Mouse (Mus musculus) heart, postnatal 0 days (tissue): ENCODE measurements around the gene Ccdc85c. TPM values are rescaled to one million over a fixed set of nuclear protein-coding genes. Genes with fewer than 3 reads are reported as not detected.

Source experiments
- ATAC-seq: fragments of 200-750 bp; cut with Nextera tagmentation; 2 replicates; pipeline ENCODE4 v1.8.0; 2017; ENCODE audit warnings: low read depth, moderate number of reproducible peaks, moderate library complexity; ENCODE audit not compliant: insufficient read depth
- DNase-seq: peaks from one replicate; pipeline ENCODE4 v3.0.0-alpha.2; 2016; ENCODE audit warnings: low spot score
- H3K27ac ChIP-seq: fragments of 300-500 bp; sonication (generic); 2 replicates; pipeline ENCODE4 v1.5.1; 2014; ENCODE audit warnings: low read depth, mild to moderate bottlenecking
- H3K27me3 ChIP-seq: fragments of 300-500 bp; sonication (generic); 2 replicates; pipeline ENCODE4 v1.6.1; 2014; ENCODE audit warnings: low read length, mixed read lengths; ENCODE audit not compliant: control insufficient read depth, insufficient read depth
- H3K36me3 ChIP-seq: fragments of 300-500 bp; sonication (generic); replicated peaks from 2 replicates; pipeline ENCODE4 v1.6.1; 2014; ENCODE audit warnings: low read length, mixed read lengths; ENCODE audit not compliant: control insufficient read depth, insufficient read depth
- H3K4me1 ChIP-seq: fragments of 300-500 bp; sonication (generic); 2 replicates; pipeline ENCODE4 v1.6.1; 2014; ENCODE audit warnings: antibody characterized with exemption; ENCODE audit not compliant: control insufficient read depth, insufficient read depth
- H3K4me2 ChIP-seq: fragments of 300-500 bp; sonication (generic); 2 replicates; pipeline ENCODE4 v1.6.1; 2014; ENCODE audit warnings: low read depth, mild to moderate bottlenecking, low read length, moderate library complexity
- H3K4me3 ChIP-seq: fragments of 300-500 bp; sonication (generic); 2 replicates; pipeline ENCODE4 v1.5.1; 2014; ENCODE audit warnings: low read depth, low read length
- H3K9ac ChIP-seq: fragments of 300-500 bp; sonication (generic); replicated peaks from 2 replicates; pipeline ENCODE4 v1.6.1; 2014; ENCODE audit warnings: low read depth, low read length, mixed read lengths
- H3K9me3 ChIP-seq: fragments of 300-500 bp; sonication (generic); replicated peaks from 2 replicates; pipeline ENCODE4 v1.6.1; 2016; ENCODE audit warnings: low read length; ENCODE audit not compliant: control insufficient read depth
- CTCF ChIP-seq: IDR thresholded peaks from 2 replicates; pipeline ENCODE4 v1.5.1; 2016; ENCODE audit warnings: antibody characterized with exemption, control low read depth, low read depth
- EP300 ChIP-seq: IDR thresholded peaks from 2 replicates; pipeline ENCODE4 v1.6.1; 2016; ENCODE audit warnings: antibody characterized with exemption, low read depth
- WGBS: fragments of 180-500 bp; shearing (Covaris S2); extraction: QIAGEN DNeasy Blood & Tissue Kit; methylation state at CpG from one replicate; pipeline ENCODE4 v1.1.7; 2014; 5-methylcytosine and 5-hydroxymethylcytosine counted together
- polyA plus RNA-seq: library from polyadenylated mRNA; unstranded; fragments of >200 nt; fragmentation: Nextera tagmentation; extraction: Ambion mirVana; gene quantifications from 2 replicates; pipeline ENCODE4 v1.2.1, GENCODE M21; 2015
- total RNA-seq: library from RNA; depleted of rRNA; stranded (reverse); fragments of >200 nt; gene quantifications from 2 replicates; pipeline ENCODE4 v1.2.3, GENCODE M21; 2014; ENCODE audit warnings: low replicate concordance

The Ccdc85c gene
- total and polyA plus RNA-seq, 2 experiments from 2014 or later = 7.8 to 44.7 TPM

DNA sequence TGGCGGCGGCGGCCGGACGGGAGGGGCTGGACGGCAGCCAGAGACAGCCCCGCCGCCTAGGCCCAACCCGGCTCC, 96.1 kb downstream of the Ccdc85c start, which contains the start of gene Setd3:
TSS of gene Setd3 (minus strand) at position 69 of the 75 bp plus-strand sequence.
- TF ChIP-seq CTCF (no peak), EP300 (no peak)
- Histone ChIP-seq H3K4me3 (peak within 1 kb of the TSS; percentile 94), H3K36me3 (peaks cover 17% of the 10 kb centered on the region), H3K9ac (peak within 1 kb of the TSS; percentile 96), H3K27ac (peak within 1 kb of the TSS; percentile 93), H3K4me1 (peaks cover 28% of the 10 kb centered on the region), H3K27me3 (no peaks in the 10 kb centered on the region), H3K9me3 (no peaks in the 10 kb centered on the region), H3K4me2 (peak within 1 kb of the TSS; percentile 96)
- ATAC-seq (no peak), DNase-seq (no peak)
- 0% methylated on average over 7 of the region's 9 CpGs for WGBS

DNA sequence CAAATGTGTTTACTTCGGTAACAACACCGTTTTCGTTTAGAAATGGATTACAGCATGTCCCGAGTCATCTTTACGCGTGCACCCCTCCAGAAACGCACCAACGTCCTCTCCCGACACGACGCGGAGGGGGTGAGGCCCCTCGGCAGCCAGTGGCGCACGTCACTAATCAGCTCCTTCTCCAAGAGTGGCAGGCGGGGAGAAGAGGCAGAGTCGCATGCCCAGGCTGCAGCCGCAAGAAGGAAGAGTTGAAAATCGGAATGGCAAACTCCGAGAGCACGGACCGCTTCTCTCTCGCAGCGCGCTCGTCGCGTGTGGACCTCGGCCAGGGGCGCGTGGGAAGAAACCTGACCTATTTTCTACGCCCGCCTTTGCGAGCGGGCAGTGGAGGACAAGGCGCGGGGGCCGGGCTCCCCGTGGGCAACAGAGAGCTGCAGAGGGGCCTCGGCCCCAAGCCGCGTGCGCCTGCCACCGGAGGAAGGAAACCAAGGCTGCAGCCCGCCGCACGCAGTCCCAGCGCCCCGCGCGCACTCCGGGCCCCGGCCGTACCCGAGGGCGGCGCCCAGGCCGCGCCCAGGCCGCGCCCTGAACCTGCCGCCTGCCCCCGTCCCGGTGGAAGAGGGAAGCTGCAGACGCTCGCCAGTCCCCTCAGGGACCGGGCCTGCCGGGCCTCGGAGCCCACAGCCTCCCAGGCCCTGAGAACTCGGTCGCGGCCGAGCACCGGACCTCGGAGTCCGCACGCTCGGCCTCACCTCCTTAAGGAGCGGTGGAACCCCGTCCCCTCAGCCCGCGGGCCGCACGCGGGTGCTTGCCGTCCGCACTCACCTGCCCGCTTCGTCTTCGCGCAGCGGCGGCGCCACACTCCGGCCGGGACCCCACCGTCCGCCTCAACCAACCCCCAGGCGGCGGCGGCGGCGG, 96.6 kb downstream of the Ccdc85c start:
- Histone ChIP-seq H3K9ac (peak overlapping the region; percentile 96), H3K27ac (peak overlapping the region; percentile 93), H3K4me2 (peak overlapping the region; percentile 91), H3K4me3 (peak overlapping the region; percentile 94), H3K9me3 (no peaks in the 10 kb centered on the region), H3K36me3 (peaks cover 15% of the 10 kb centered on the region), H3K4me1 (peaks cover 28% of the 10 kb centered on the region), H3K27me3 (no peaks in the 10 kb centered on the region)
- DNase-seq (peak; percentile 76), ATAC-seq (peak; percentile 24)
- WGBS = under 1% methylated on average over 91 of the region's 103 CpGs
- TF ChIP-seq EP300 (no peak), CTCF (no peak)

DNA sequence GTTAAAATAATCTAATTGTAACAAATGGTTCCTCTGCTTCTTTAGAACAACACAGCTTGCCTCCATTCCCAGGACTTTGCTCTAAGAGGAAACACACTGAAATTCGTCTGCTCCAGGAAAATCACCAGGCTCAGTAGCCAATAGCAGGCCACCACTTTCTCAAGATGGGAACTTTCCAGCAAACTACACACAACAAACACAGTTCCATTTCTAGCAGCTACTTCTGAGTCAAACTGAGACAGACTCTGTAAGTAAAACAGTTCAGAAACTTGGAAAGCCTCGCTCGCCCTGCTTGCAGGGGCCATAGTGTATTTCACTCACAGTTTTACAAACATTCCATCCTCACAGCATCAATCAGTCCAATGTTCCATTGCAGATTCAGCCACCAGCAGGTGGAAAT, 98.9 kb downstream of the Ccdc85c start:
- no peaks in the 10 kb centered on the region for H3K36me3 ChIP-seq
- no peak overlapping the region for H3K4me2 ChIP-seq
- ATAC-seq (no peak), DNase-seq (no peak)
- 78% methylated on average over 3 of the region's 3 CpGs for WGBS
- no peak overlapping the region for H3K9ac ChIP-seq
- H3K27me3 ChIP-seq = no peaks in the 10 kb centered on the region
- TF ChIP-seq CTCF (no peak), EP300 (no peak)
- H3K27ac ChIP-seq = no peak overlapping the region
- no peak overlapping the region for H3K4me3 ChIP-seq
- no peaks in the 10 kb centered on the region for H3K9me3 ChIP-seq
- H3K4me1 ChIP-seq = peaks cover 34% of the 10 kb centered on the region

DNA sequence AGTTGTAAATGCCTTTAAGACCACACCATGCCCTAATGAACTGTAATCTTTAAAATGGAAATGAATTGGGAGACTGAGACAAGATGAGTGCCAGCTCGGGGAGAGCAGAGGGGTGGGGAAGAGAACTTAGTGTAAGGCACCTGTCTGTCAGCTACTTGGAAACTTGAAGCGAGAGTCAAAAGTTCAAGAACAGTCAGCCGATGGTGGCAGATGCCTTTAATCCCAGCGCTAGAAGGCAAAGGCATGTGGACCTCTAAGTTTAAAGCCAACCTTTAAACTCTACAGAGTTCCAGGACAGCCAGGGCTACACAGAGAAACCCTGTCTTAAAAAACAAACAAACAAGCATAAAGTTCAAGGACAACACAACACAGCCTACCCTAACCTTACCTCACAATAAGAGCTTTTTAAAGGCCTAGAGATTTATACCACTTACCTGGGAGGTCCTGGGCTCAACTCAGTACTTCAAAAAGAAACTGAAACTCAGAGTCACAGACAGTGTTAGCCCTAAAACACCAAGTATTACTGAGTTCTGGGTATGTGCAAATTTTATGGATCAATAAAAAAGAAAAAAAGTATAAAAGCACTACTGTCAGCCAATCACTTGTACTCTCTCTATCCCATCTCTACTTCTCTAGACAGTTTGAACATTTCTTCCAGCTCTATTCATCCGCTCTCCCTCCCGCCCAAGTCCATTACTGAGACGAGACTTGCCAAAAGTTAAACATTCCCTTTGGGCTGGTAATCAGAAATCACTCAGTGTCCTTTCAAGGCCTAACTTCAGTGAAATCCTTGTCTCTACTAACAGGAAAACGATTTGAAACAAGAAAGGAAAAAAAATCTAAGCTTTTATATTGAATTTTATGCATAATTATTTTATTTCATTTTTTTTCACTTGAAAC, 100.4 kb downstream of the Ccdc85c start:
- TF ChIP-seq CTCF (no peak), EP300 (no peak)
- Histone ChIP-seq H3K4me1 (peaks cover 34% of the 10 kb centered on the region), H3K4me2 (no peak overlapping the region), H3K27ac (no peak overlapping the region), H3K36me3 (no peaks in the 10 kb centered on the region), H3K9me3 (no peaks in the 10 kb centered on the region), H3K4me3 (no peak overlapping the region), H3K9ac (no peak overlapping the region), H3K27me3 (no peaks in the 10 kb centered on the region)
- ATAC-seq = no peak
- DNase-seq = no peak
- 66% methylated on average over 8 of the region's 8 CpGs for WGBS

DNA sequence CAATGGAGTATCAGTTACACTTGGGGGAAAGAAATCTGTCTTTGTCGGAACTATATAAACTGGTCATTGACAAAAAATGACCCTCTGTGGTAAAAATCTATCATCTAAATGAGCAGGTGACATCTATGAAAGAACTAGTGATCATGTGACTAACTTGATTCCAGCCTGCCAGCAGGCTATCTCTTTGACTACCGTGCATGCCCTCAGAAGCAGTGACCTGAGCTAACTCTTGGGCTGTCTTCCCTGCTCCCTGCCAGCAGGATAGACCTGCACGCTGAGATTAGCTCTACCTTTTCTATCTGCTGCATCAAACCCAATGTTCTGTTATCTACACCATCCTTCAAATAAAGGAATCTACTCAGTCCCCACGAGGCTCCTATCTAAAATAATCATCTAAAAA, 102.6 kb downstream of the Ccdc85c start:
- TF ChIP-seq EP300 (no peak), CTCF (no peak)
- H3K9me3 ChIP-seq = no peaks in the 10 kb centered on the region
- no peak overlapping the region for H3K9ac ChIP-seq
- peaks cover 44% of the 10 kb centered on the region for H3K4me1 ChIP-seq
- no peak overlapping the region for H3K27ac ChIP-seq
- no peak for DNase-seq
- no peak overlapping the region for H3K4me2 ChIP-seq
- no peaks in the 10 kb centered on the region for H3K27me3 ChIP-seq
- H3K36me3 ChIP-seq = no peaks in the 10 kb centered on the region
- no peak for ATAC-seq
- WGBS = 45% methylated on average over 4 of the region's 4 CpGs
- no peak overlapping the region for H3K4me3 ChIP-seq
